Mouse (Mus musculus) duodenum, adult 2 months (tissue): ENCODE measurements around the gene Serpind1. TPM values are rescaled to one million over a fixed set of nuclear protein-coding genes. Genes with fewer than 3 reads are reported as not detected.

ENCODE experiments used
- polyA plus RNA-seq: library from polyadenylated mRNA; depleted of rRNA; stranded (reverse); fragments of >200 nt; gene quantifications from 2 replicates; pipeline ENCODE4 v1.2.3, GENCODE M21; 2012; ENCODE audit warnings: low replicate concordance; rRNA removed

The Serpind1 gene
- 0.08 TPM in 1 of 2 replicates, not detected in the other for polyA plus RNA-seq

GRCm38 (mm10) chr16:17331116-17331515, at the start of gene Serpind1:
Gene Serpind1, plus strand, starts transcription at chr16:17331371.

Other genes with a start within 250 kb of the Serpind1 start
- 53.5 and 68.0 TPM in 2 replicates for gene Ppil2, start 220.1 kb upstream of the Serpind1 start, polyA plus RNA-seq
- gene 2610318N02Rik, start 206.2 kb upstream of the Serpind1 start, polyA plus RNA-seq, result 7.8 and 8.6 TPM in 2 replicates
- gene Sdf2l1, start 199.0 kb upstream of the Serpind1 start, polyA plus RNA-seq, result 91.9 and 94.2 TPM in 2 replicates
- gene Ydjc, start 186.8 kb upstream of the Serpind1 start, polyA plus RNA-seq, result 71.0 and 99.9 TPM in 2 replicates
- 14.5 and 14.6 TPM in 2 replicates for gene Ccdc116, start 184.1 kb upstream of the Serpind1 start, polyA plus RNA-seq
- 56.4 and 75.8 TPM in 2 replicates for gene Ube2l3, start 128.7 kb upstream of the Serpind1 start, polyA plus RNA-seq
- 0.06 and 0.11 TPM in 2 replicates for gene Rimbp3, start 122.8 kb upstream of the Serpind1 start, polyA plus RNA-seq
- gene Hic2, start 97.8 kb upstream of the Serpind1 start, polyA plus RNA-seq, result 1.2 and 2.2 TPM in 2 replicates
- gene Tmem191c, start 55.3 kb upstream of the Serpind1 start, polyA plus RNA-seq, result 6.2 and 12.6 TPM in 2 replicates
- 2.6 and 4.5 TPM in 2 replicates for gene Snap29, start 74.6 kb downstream of the Serpind1 start, polyA plus RNA-seq
- 32.3 and 39.8 TPM in 2 replicates for gene Pi4ka, start 74.9 kb downstream of the Serpind1 start, polyA plus RNA-seq
- gene Crkl, start 120.6 kb downstream of the Serpind1 start, polyA plus RNA-seq, result 26.8 and 38.8 TPM in 2 replicates
- 0.87 and 0.91 TPM in 2 replicates for gene Aifm3, start 158.2 kb downstream of the Serpind1 start, polyA plus RNA-seq
- 143 and 180 TPM in 2 replicates for gene Lztr1, start 177.3 kb downstream of the Serpind1 start, polyA plus RNA-seq
- gene Thap7, start 199.8 kb downstream of the Serpind1 start, polyA plus RNA-seq, result 75.3 and 98.6 TPM in 2 replicates
- gene Lrrc74b, start 229.9 kb downstream of the Serpind1 start, polyA plus RNA-seq, result 0.21 and 0.33 TPM in 2 replicates
- 1.1 and 1.6 TPM in 2 replicates for gene P2rx6, start 230.5 kb downstream of the Serpind1 start, polyA plus RNA-seq